Mouse (Mus musculus) stomach, embryonic 14.5 days (tissue): Measurements from ENCODE around the gene Cdk8. TPM values are rescaled to one million over a fixed set of nuclear protein-coding genes. Genes with fewer than 3 reads are reported as not detected.

ENCODE experiments used
- ATAC-seq: fragments of 200-750 bp; cut with Nextera tagmentation; 2 replicates; pipeline ENCODE4 v1.8.0; 2017; ENCODE audit warnings: low read depth, moderate TSS enrichment; ENCODE audit not compliant: insufficient number of reproducible peaks, insufficient read depth, low FRiP score
- H3K27ac ChIP-seq: fragments of 300-500 bp; sonication (generic); 2 replicates; pipeline ENCODE4 v1.5.1; 2014; ENCODE audit warnings: mild to moderate bottlenecking, low read length, moderate library complexity, mixed read lengths
- H3K27me3 ChIP-seq: fragments of 300-500 bp; sonication (generic); 2 replicates; pipeline ENCODE4 v1.6.1; 2014; ENCODE audit warnings: low read length, control low read depth, mixed read lengths; ENCODE audit not compliant: control insufficient read depth, insufficient read depth
- H3K36me3 ChIP-seq: fragments of 300-500 bp; sonication (generic); 2 replicates; pipeline ENCODE4 v1.6.1; 2014; ENCODE audit warnings: mild to moderate bottlenecking, control low read depth, low read length, moderate library complexity, mixed read lengths; ENCODE audit not compliant: control insufficient read depth, insufficient read depth
- H3K4me1 ChIP-seq: fragments of 300-500 bp; sonication (generic); 2 replicates; pipeline ENCODE4 v1.6.1; 2014; ENCODE audit warnings: low read length, control low read depth, mixed read lengths; ENCODE audit not compliant: control insufficient read depth, insufficient read depth
- H3K4me2 ChIP-seq: fragments of 300-500 bp; sonication (generic); replicated peaks from 2 replicates; pipeline ENCODE4 v1.6.1; 2014; ENCODE audit warnings: low read depth, low read length, control low read depth
- H3K4me3 ChIP-seq: fragments of 300-500 bp; sonication (generic); 2 replicates; pipeline ENCODE4 v1.5.1; 2014; ENCODE audit warnings: low read depth, low read length, control low read depth
- H3K9ac ChIP-seq: fragments of 300-500 bp; sonication (generic); replicated peaks from 2 replicates; pipeline ENCODE4 v1.6.1; 2014; ENCODE audit warnings: low read depth, mild to moderate bottlenecking, control low read depth, low read length, moderate library complexity, mixed read lengths
- H3K9me3 ChIP-seq: fragments of 300-500 bp; sonication (generic); 2 replicates; pipeline ENCODE4 v1.6.1; 2016; ENCODE audit warnings: low read depth, low read length, control low read depth; ENCODE audit not compliant: control insufficient read depth
- WGBS: fragments of 180-500 bp; shearing (Covaris S2); extraction: QIAGEN DNeasy Blood & Tissue Kit; methylation state at CpG from one replicate; pipeline ENCODE4 v1.1.7; 2014; 5-methylcytosine and 5-hydroxymethylcytosine counted together
- polyA plus RNA-seq: library from polyadenylated mRNA; unstranded; fragments of >200 nt; fragmentation: Nextera tagmentation; extraction: Ambion mirVana; gene quantifications from 2 replicates; pipeline ENCODE4 v1.2.1, GENCODE M21; 2014

Gene Cdk8
- polyA plus RNA-seq, 1 experiment from 2014 or later: 24.7 TPM

- Histone ChIP-seq H3K4me1 (no peaks in the 10 kb centered on the region), H3K36me3 (peaks cover 18% of the 10 kb centered on the region), H3K27me3 (no peaks in the 10 kb centered on the region), H3K4me3 (no peak overlapping the region), H3K9ac (no peak overlapping the region), H3K9me3 (no peaks in the 10 kb centered on the region), H3K27ac (no peak overlapping the region), H3K4me2 (no peak overlapping the region)
- 85% methylated on average over 4 of the region's 4 CpGs for WGBS
- ATAC-seq: no peak
Observed at GRCm38 (mm10) chr5:146274420-146275045, 43.5 kb downstream of the Cdk8 start.

GRCm38 (mm10) chr5:146277513-146277912, 46.5 kb downstream of the Cdk8 start:
- H3K9ac ChIP-seq: no peak overlapping the region
- no peak overlapping the region for H3K4me3 ChIP-seq
- no peaks in the 10 kb centered on the region for H3K9me3 ChIP-seq
- no peaks in the 10 kb centered on the region for H3K4me1 ChIP-seq
- H3K4me2 ChIP-seq: no peak overlapping the region
- no peak for ATAC-seq
- peaks cover 11% of the 10 kb centered on the region for H3K36me3 ChIP-seq
- WGBS: 89% methylated on average over 4 of the region's 4 CpGs
- H3K27me3 ChIP-seq: no peaks in the 10 kb centered on the region
- no peak overlapping the region for H3K27ac ChIP-seq

- no peak overlapping the region for H3K27ac ChIP-seq
- no peak overlapping the region for H3K9ac ChIP-seq
- no peaks in the 10 kb centered on the region for H3K4me1 ChIP-seq
- no peaks in the 10 kb centered on the region for H3K9me3 ChIP-seq
- no peak overlapping the region for H3K4me2 ChIP-seq
- peaks cover 9% of the 10 kb centered on the region for H3K36me3 ChIP-seq
- H3K4me3 ChIP-seq: no peak overlapping the region
- no peaks in the 10 kb centered on the region for H3K27me3 ChIP-seq
- ATAC-seq: no peak
Observed at GRCm38 (mm10) chr5:146280012-146280411, 49.0 kb downstream of the Cdk8 start.

GRCm38 (mm10) chr5:146281241-146281818, 50.3 kb downstream of the Cdk8 start:
- H3K36me3 ChIP-seq: peaks cover 2% of the 10 kb centered on the region
- no peaks in the 10 kb centered on the region for H3K27me3 ChIP-seq
- no peaks in the 10 kb centered on the region for H3K4me1 ChIP-seq
- WGBS: 81% methylated on average over 4 of the region's 4 CpGs
- H3K4me3 ChIP-seq: no peak overlapping the region
- no peak for ATAC-seq
- no peaks in the 10 kb centered on the region for H3K9me3 ChIP-seq
- H3K9ac ChIP-seq: no peak overlapping the region
- no peak overlapping the region for H3K27ac ChIP-seq
- H3K4me2 ChIP-seq: no peak overlapping the region

- H3K4me3 ChIP-seq: no peak overlapping the region
- no peaks in the 10 kb centered on the region for H3K27me3 ChIP-seq
- no peak overlapping the region for H3K4me2 ChIP-seq
- H3K9ac ChIP-seq: no peak overlapping the region
- no peak for ATAC-seq
- 80% methylated on average over 13 of the region's 13 CpGs for WGBS
- H3K27ac ChIP-seq: no peak overlapping the region
- no peaks in the 10 kb centered on the region for H3K9me3 ChIP-seq
- peaks cover 9% of the 10 kb centered on the region for H3K36me3 ChIP-seq
- no peaks in the 10 kb centered on the region for H3K4me1 ChIP-seq
Observed at GRCm38 (mm10) chr5:146281884-146282579, 51.0 kb downstream of the Cdk8 start.

GRCm38 (mm10) chr5:146283899-146284298, 52.9 kb downstream of the Cdk8 start:
- Histone ChIP-seq H3K4me1 (no peaks in the 10 kb centered on the region), H3K4me3 (no peak overlapping the region), H3K36me3 (peaks cover 20% of the 10 kb centered on the region), H3K4me2 (no peak overlapping the region), H3K27me3 (no peaks in the 10 kb centered on the region), H3K27ac (no peak overlapping the region), H3K9ac (no peak overlapping the region), H3K9me3 (no peaks in the 10 kb centered on the region)
- WGBS: 86% methylated on average over 6 of the region's 6 CpGs
- no peak for ATAC-seq

GRCm38 (mm10) chr5:146287416-146287815, 56.4 kb downstream of the Cdk8 start:
- Histone ChIP-seq H3K4me1 (no peaks in the 10 kb centered on the region), H3K27ac (no peak overlapping the region), H3K4me3 (no peak overlapping the region), H3K9ac (no peak overlapping the region), H3K36me3 (peaks cover 20% of the 10 kb centered on the region), H3K27me3 (no peaks in the 10 kb centered on the region), H3K4me2 (no peak overlapping the region), H3K9me3 (no peaks in the 10 kb centered on the region)
- no peak for ATAC-seq
- 84% methylated on average over 10 of the region's 10 CpGs for WGBS

GRCm38 (mm10) chr5:146288048-146288501, 57.0 kb downstream of the Cdk8 start:
- no peak overlapping the region for H3K4me2 ChIP-seq
- H3K36me3 ChIP-seq: peaks cover 20% of the 10 kb centered on the region
- H3K9ac ChIP-seq: no peak overlapping the region
- ATAC-seq: no peak
- 88% methylated on average over 13 of the region's 13 CpGs for WGBS
- no peaks in the 10 kb centered on the region for H3K4me1 ChIP-seq
- H3K27ac ChIP-seq: no peak overlapping the region
- H3K9me3 ChIP-seq: no peaks in the 10 kb centered on the region
- no peaks in the 10 kb centered on the region for H3K27me3 ChIP-seq
- no peak overlapping the region for H3K4me3 ChIP-seq
